Mouse (Mus musculus) CH12.LX (cell line): ENCODE data around the gene Arhgef25. TPM values are rescaled to one million over a fixed set of nuclear protein-coding genes. Genes with fewer than 3 reads are reported as not detected.

ENCODE experiments used
- DNase-seq: peaks from one replicate; pipeline ENCODE4 v3.0.0-alpha.2; 2013; ENCODE audit errors: extremely low read depth
- H3K27ac ChIP-seq: 2 replicates; pipeline ENCODE4 v1.5.1; 2012; ENCODE audit warnings: low read depth, mild to moderate bottlenecking, control low read depth, moderate library complexity; ENCODE audit not compliant: insufficient read depth
- H3K27me3 ChIP-seq: replicated peaks from 2 replicates; pipeline ENCODE3; 2012; ENCODE audit warnings: inconsistent platforms
- H3K36me3 ChIP-seq, 2 experiments: replicated peaks in 1 of 2; 2 replicates each; pipeline versions ENCODE3 to v1.6.1; 2012; ENCODE audit warnings: inconsistent platforms in 1 of 2, low read length in 1 of 2, mild to moderate bottlenecking in 1 of 2, mixed read lengths in 1 of 2, moderate library complexity in 1 of 2; ENCODE audit not compliant: control insufficient read depth in 1 of 2, insufficient read depth in 1 of 2
- H3K4me1 ChIP-seq, 2 experiments: 2 replicates each; pipeline ENCODE4 v1.6.1; 2012; ENCODE audit warnings: inconsistent platforms in 1 of 2, moderate library complexity in 1 of 2; ENCODE audit not compliant: insufficient read depth in 2 of 2, control insufficient read depth in 1 of 2
- H3K4me2 ChIP-seq: 2 replicates; pipeline ENCODE4 v1.6.1; 2012; ENCODE audit warnings: low read depth, mild to moderate bottlenecking, control low read depth; ENCODE audit not compliant: poor library complexity, insufficient read depth, severe bottlenecking
- H3K4me3 ChIP-seq, 3 experiments: fragments of 150-350 bp in 1 of 3; sonication (generic) in 1 of 3; replicated peaks in 1 of 3; 2 replicates each; pipeline versions ENCODE3 to v1.5.1; 2011 to 2012; ENCODE audit warnings: low read depth in 2 of 3, low read length in 2 of 3, mild to moderate bottlenecking in 2 of 3, moderate library complexity in 2 of 3, control low read depth in 1 of 3, improper control_type of control experiment in 1 of 3, inconsistent platforms in 1 of 3, mixed read lengths in 1 of 3; ENCODE audit not compliant: poor library complexity in 1 of 3
- H3K79me2 ChIP-seq: replicated peaks from 2 replicates; pipeline ENCODE4 v1.6.1; 2012; ENCODE audit warnings: mild to moderate bottlenecking, moderate library complexity; ENCODE audit not compliant: control insufficient read depth, poor library complexity, insufficient read depth, severe bottlenecking; ENCODE audit errors: extremely low read depth
- H3K9ac ChIP-seq: 2 replicates; pipeline ENCODE4 v1.6.1; 2012; ENCODE audit warnings: low read depth, mild to moderate bottlenecking, control low read depth, moderate library complexity; ENCODE audit not compliant: insufficient read depth
- H3K9me3 ChIP-seq: replicated peaks from 2 replicates; pipeline ENCODE3; 2012; ENCODE audit warnings: low read length, inconsistent platforms, mixed read lengths
- CHD1 ChIP-seq: IDR thresholded peaks from 2 replicates; pipeline ENCODE4 v1.6.1; 2012; ENCODE audit warnings: low read depth, low read length, improper control_type of control experiment, inconsistent platforms
- CTCF ChIP-seq, 2 experiments: IDR thresholded peaks in 1 of 2; conservative IDR thresholded peaks in 1 of 2; 2 replicates each; pipeline ENCODE4 v1.5.1; 2011 to 2012; ENCODE audit warnings: low read depth in 2 of 2, low read length in 2 of 2, improper control_type of control experiment in 1 of 2, inconsistent platforms in 1 of 2, mild to moderate bottlenecking in 1 of 2, moderate library complexity in 1 of 2
- E2F4 ChIP-seq: IDR thresholded peaks from 2 replicates; pipeline ENCODE4 v1.6.1; 2011; ENCODE audit warnings: low read depth, low read length, improper control_type of control experiment; ENCODE audit not compliant: insufficient replicate concordance
- ELF1 ChIP-seq: IDR thresholded peaks from 2 replicates; pipeline ENCODE4 v1.6.1; 2014; ENCODE audit warnings: low read depth, mild to moderate bottlenecking, inconsistent platforms, low read length, improper control_type of control experiment
- ETS1 ChIP-seq: conservative IDR thresholded peaks from 2 replicates; pipeline ENCODE4 v1.6.1; 2012; ENCODE audit warnings: low read depth, mild to moderate bottlenecking, inconsistent platforms, low read length, improper control_type of control experiment, moderate library complexity
- GABPA ChIP-seq: IDR thresholded peaks from 2 replicates; pipeline ENCODE4 v1.6.1; 2012; ENCODE audit warnings: low read depth, low read length, improper control_type of control experiment, inconsistent platforms; ENCODE audit not compliant: insufficient replicate concordance
- HCFC1 ChIP-seq: IDR thresholded peaks from 2 replicates; pipeline ENCODE4 v1.6.1; 2012; ENCODE audit warnings: low read depth, mild to moderate bottlenecking, inconsistent platforms, low read length, improper control_type of control experiment
- IRF4 ChIP-seq: IDR thresholded peaks from 2 replicates; pipeline ENCODE4 v1.6.1; 2014; ENCODE audit warnings: low read depth, mild to moderate bottlenecking, inconsistent platforms, low read length, improper control_type of control experiment
- JUN ChIP-seq: IDR thresholded peaks from 2 replicates; pipeline ENCODE4 v1.6.1; 2011; ENCODE audit warnings: low read depth, mild to moderate bottlenecking, low read length, improper control_type of control experiment, moderate library complexity; ENCODE audit not compliant: insufficient read depth
- JUND ChIP-seq: conservative IDR thresholded peaks from 2 replicates; pipeline ENCODE4 v1.6.1; 2011; ENCODE audit warnings: low read depth, low read length, improper control_type of control experiment
- KAT2A ChIP-seq: IDR thresholded peaks from 2 replicates; pipeline ENCODE4 v1.6.1; 2012; ENCODE audit warnings: low read length, improper control_type of control experiment, inconsistent platforms; ENCODE audit not compliant: insufficient replicate concordance
- MAFK ChIP-seq: IDR thresholded peaks from 2 replicates; pipeline ENCODE4 v1.6.1; 2011; ENCODE audit warnings: low read length, improper control_type of control experiment; ENCODE audit not compliant: insufficient replicate concordance
- MYC ChIP-seq: IDR thresholded peaks from 2 replicates; pipeline ENCODE4 v1.6.1; 2011; ENCODE audit warnings: low read depth, mild to moderate bottlenecking, improper control_type of control experiment, low read length
- NELFE ChIP-seq: IDR thresholded peaks from 2 replicates; pipeline ENCODE4 v1.6.1; 2011; ENCODE audit warnings: low read depth, low read length, improper control_type of control experiment
- PAX5 ChIP-seq: IDR thresholded peaks from 2 replicates; pipeline ENCODE4 v1.6.1; 2012; ENCODE audit warnings: low read length, inconsistent platforms, mixed read lengths
- POLR2AphosphoS2 ChIP-seq: IDR thresholded peaks from 2 replicates; pipeline ENCODE4 v1.6.1; 2011; ENCODE audit warnings: low read depth, low read length, improper control_type of control experiment
- RAD21 ChIP-seq: IDR thresholded peaks from 2 replicates; pipeline ENCODE4 v1.6.1; 2011; ENCODE audit warnings: low read depth, mild to moderate bottlenecking, low read length, improper control_type of control experiment, moderate library complexity
- SIN3A ChIP-seq: IDR thresholded peaks from 2 replicates; pipeline ENCODE4 v1.6.1; 2012; ENCODE audit warnings: low read length, improper control_type of control experiment, inconsistent platforms
- TBP ChIP-seq: conservative IDR thresholded peaks from 2 replicates; pipeline ENCODE4 v1.6.1; 2011; ENCODE audit warnings: low read depth, low read length, improper control_type of control experiment
- USF1 ChIP-seq: IDR thresholded peaks from 2 replicates; pipeline ENCODE4 v1.6.1; 2014; ENCODE audit warnings: low read depth, mild to moderate bottlenecking, inconsistent platforms, low read length, improper control_type of control experiment
- ZC3H11A ChIP-seq: IDR thresholded peaks from 2 replicates; pipeline ENCODE4 v1.6.1; 2012; ENCODE audit warnings: low read depth, mild to moderate bottlenecking, inconsistent platforms, low read length, improper control_type of control experiment
- ZKSCAN1 ChIP-seq: IDR thresholded peaks from 2 replicates; pipeline ENCODE4 v1.6.1; 2012; ENCODE audit warnings: low read depth, inconsistent platforms, low read length, improper control_type of control experiment, borderline replicate concordance
- ZMIZ1 ChIP-seq: IDR thresholded peaks from 2 replicates; pipeline ENCODE4 v1.6.1; 2012; ENCODE audit warnings: low read depth, mild to moderate bottlenecking, inconsistent platforms, low read length, improper control_type of control experiment
- ZNF384 ChIP-seq: IDR thresholded peaks from 2 replicates; pipeline ENCODE4 v1.6.1; 2012; ENCODE audit warnings: low read depth, low read length, improper control_type of control experiment, inconsistent platforms
- dilution Hi-C: fragments of 300-500 bp; cut with MboI; formaldehyde crosslinking; loops from 2 replicates; pipeline ENCODE4 v1.14.3; 2020; ENCODE audit warnings: low sequenced_read_pairs; ENCODE audit not compliant: extremely low pct_unique_long_range_greater_than_20kb, extremely low pct_ligation_motif_present
- in situ Hi-C: fragments of 300-500 bp; cut with MboI; formaldehyde crosslinking; loops from 3 replicates; pipeline ENCODE4 v1.14.3; 2019; ENCODE audit warnings: low sequenced_read_pairs, low pct_ligation_motif_present, low pct_unique_long_range_greater_than_20kb, mixed read lengths
- polyA plus RNA-seq: library from polyadenylated mRNA; unstranded; fragments of >175 nt; gene quantifications from 2 replicates; pipeline ENCODE4 v1.2.1, GENCODE M21; 2012; ENCODE audit warnings: low read depth; ENCODE audit not compliant: insufficient read length
- total RNA-seq, 2 experiments: library from RNA; depleted of rRNA; stranded (reverse); fragments of 300-350 nt in 1 of 2; fragments of >200 nt in 1 of 2; gene quantifications; 2 replicates each; pipeline ENCODE4 v1.2.3; 2012 to 2014

Gene Arhgef25
- total and polyA plus RNA-seq, 3 experiments = 3.3 to 8.7 (median 8.3) TPM

GRCm38 (mm10) chr10:127144536-127144935, 45.3 kb downstream of the Arhgef25 start:
- Histone ChIP-seq H3K36me3 (no peaks in the 10 kb centered on the region), H3K9ac (no peak overlapping the region), H3K4me2 (no peak overlapping the region), H3K4me1 (peaks cover 7 to 27% of the 10 kb centered on the region in 2 experiments), H3K27me3 (no peaks in the 10 kb centered on the region), H3K79me2 (no peaks in the 10 kb centered on the region), H3K9me3 (no peaks in the 10 kb centered on the region), H3K4me3 (no peak overlapping the region), H3K27ac (no peak overlapping the region)
- in situ Hi-C loops = no loop called here
- dilution Hi-C loops = no loop called here
- no peak for TF ChIP-seq IRF4
- TF ChIP-seq CTCF (conservative IDR thresholded peaks at IDR 0.05 in 1 of 2, IDR thresholded peaks at IDR 0.05 in 1 of 2; ENCODE audit: low read depth in 2 of 2, low read length in 2 of 2) = no peak
- TF ChIP-seq NELFE = no peak
- no peak for TF ChIP-seq ZC3H11A
- TF ChIP-seq MAFK = no peak
- no peak for TF ChIP-seq POLR2AphosphoS2
- no peak for TF ChIP-seq USF1
- no peak for TF ChIP-seq ZKSCAN1
- no peak for TF ChIP-seq ETS1
- no peak for TF ChIP-seq TBP
- no peak for TF ChIP-seq GABPA
- no peak for TF ChIP-seq RAD21
- no peak for TF ChIP-seq JUND
- TF ChIP-seq CHD1 = no peak
- TF ChIP-seq ZMIZ1 = no peak
- no peak for TF ChIP-seq SIN3A
- TF ChIP-seq JUN = no peak
- TF ChIP-seq ZNF384 = no peak
- no peak for TF ChIP-seq MYC
- no peak for TF ChIP-seq PAX5
- DNase-seq = no peak

GRCm38 (mm10) chr10:127143228-127143627, 46.7 kb downstream of the Arhgef25 start:
- no peak overlapping the region for H3K27ac ChIP-seq
- TF ChIP-seq KAT2A = no peak
- TF ChIP-seq POLR2AphosphoS2 = no peak
- no peak for TF ChIP-seq RAD21
- TF ChIP-seq ZNF384 = no peak
- TF ChIP-seq JUN = no peak
- TF ChIP-seq E2F4 = no peak
- no peak for TF ChIP-seq MAFK
- no peak for TF ChIP-seq HCFC1
- TF ChIP-seq ELF1 = no peak
- TF ChIP-seq, all 38 proteins: peak for 0
- Histone ChIP-seq H3K4me1 (peaks cover 7 to 27% of the 10 kb centered on the region in 2 experiments), H3K27me3 (no peaks in the 10 kb centered on the region), H3K4me2 (no peak overlapping the region), H3K9ac (no peak overlapping the region), H3K9me3 (no peaks in the 10 kb centered on the region), H3K36me3 (no peaks in the 10 kb centered on the region), H3K4me3 (no peak overlapping the region), H3K79me2 (no peaks in the 10 kb centered on the region)
- dilution Hi-C loops = no loop called here
- no peak for DNase-seq
- in situ Hi-C loops = no loop called here
